Mouse (Mus musculus): ENCODE measurements at regions not wholly inside any gene's neighbourhood (a gene's known extent, or its start where the extent isn't known, plus 50 kb on each side); places are given as distances from the start of the nearest gene placed in this dataset.

DNA sequence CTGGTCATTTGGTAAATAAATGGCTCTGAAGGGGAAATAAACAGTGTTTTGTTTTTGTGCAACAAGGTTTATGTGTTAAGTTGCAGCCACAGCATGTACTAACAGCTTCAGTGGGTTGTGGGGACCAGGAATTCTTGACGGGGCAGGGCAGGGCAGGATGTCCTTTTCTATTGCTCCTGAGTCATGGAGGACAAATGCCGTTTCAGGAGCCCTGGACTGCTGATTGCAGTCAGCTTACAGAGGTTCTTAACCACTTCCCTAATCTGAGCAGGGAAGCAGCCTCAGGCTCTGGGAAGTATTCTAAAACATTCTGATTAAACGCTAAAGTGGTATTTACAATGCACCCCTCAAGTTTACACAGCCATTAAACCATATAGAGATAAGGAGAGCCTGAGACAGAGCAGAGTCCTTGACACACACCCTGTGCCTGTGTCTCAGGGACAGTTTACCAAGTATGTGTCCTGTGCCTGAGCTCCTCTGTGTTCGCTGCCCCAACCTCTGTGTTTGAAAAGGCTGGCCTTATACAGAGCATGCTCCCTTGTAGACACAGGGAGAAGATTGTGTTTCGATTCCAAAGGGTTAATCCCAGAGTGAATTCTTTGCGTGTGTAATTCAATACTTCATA lies 1326.0 kb upstream of the Zeb2 start:
- no peak for TF ChIP-seq CTCF (IDR thresholded peaks at IDR 0.05; ENCODE audit: control insufficient read depth, insufficient read depth, low read length)
- no peak for TF ChIP-seq POLR2A (IDR thresholded peaks at IDR 0.05; ENCODE audit: borderline replicate concordance, control insufficient read depth, low read depth, low read length)
